Mouse (Mus musculus) lung, postnatal 0 days (tissue): ENCODE measurements at regions not wholly inside any gene's neighbourhood (a gene's known extent, or its start where the extent isn't known, plus 50 kb on each side); places are given as distances from the start of the nearest gene placed in this dataset.

Experiments
- CTCF ChIP-seq: IDR thresholded peaks from 2 replicates; pipeline ENCODE4 v1.5.1; 2016; ENCODE audit warnings: antibody characterized with exemption, mild to moderate bottlenecking
- EP300 ChIP-seq: IDR thresholded peaks from 2 replicates; pipeline ENCODE4 v1.6.1; 2016; ENCODE audit warnings: antibody characterized with exemption, mild to moderate bottlenecking, control low read depth

- TF ChIP-seq CTCF, result no peak
- TF ChIP-seq EP300, result no peak
Measured at GRCm38 (mm10) chr16:23669651-23670050, 149.0 kb upstream of the Masp1 start.
